Mouse (Mus musculus) common myeloid progenitor, adult 5-6 weeks (primary cell): Measurements from ENCODE around the gene Vmn1r73. TPM values are rescaled to one million over a fixed set of nuclear protein-coding genes. Genes with fewer than 3 reads are reported as not detected.

Experiments used
- ATAC-seq: replicated peaks from 2 replicates; pipeline ENCODE4 v1.8.0; 2016; ENCODE audit warnings: low read depth, mild to moderate bottlenecking, moderate TSS enrichment, inconsistent platforms; ENCODE audit not compliant: poor library complexity, severe bottlenecking
- total RNA-seq: library from RNA; stranded (forward); fragments of 200-1000, 187-1606 nt; gene quantifications from 2 replicates; pipeline ENCODE4 v1.2.3, GENCODE M21; 2017

Gene Vmn1r73
- total RNA-seq = not detected in 2 replicates

DNA sequence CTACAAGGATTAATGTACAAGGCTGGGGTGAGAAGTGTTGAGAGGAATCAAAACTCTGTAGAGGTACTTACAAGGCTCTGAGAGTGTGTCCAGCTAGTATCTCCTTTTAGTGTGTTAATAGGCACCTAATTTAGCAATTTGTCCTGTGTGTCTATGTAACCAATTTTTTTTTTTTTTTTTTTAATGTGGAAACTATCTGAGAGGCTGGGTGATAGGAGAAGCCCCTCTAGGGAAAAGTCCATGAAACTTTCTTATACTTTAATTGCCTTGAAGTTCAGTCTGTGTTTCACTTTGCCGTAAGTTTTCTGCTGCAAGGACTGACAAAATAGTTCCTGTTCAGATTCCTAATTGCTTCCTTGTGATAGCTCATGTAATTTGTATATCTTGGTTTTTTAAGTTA is at the start of gene Vmn1r73:
Vmn1r73 (plus strand) TSS at position 301 of the 400 bp plus-strand sequence.
- no peak for ATAC-seq

Other genes with a start within 250 kb of the Vmn1r73 start
- gene Zscan4-ps2, start 216.0 kb upstream of the Vmn1r73 start, total RNA-seq = not detected in 2 replicates
- gene Zscan4-ps3, start 121.0 kb upstream of the Vmn1r73 start, total RNA-seq = not detected in 2 replicates
- gene Vmn1r72, start 50.1 kb upstream of the Vmn1r73 start, total RNA-seq = not detected in 2 replicates
- not detected in 2 replicates for gene Vmn1r74, start 103.7 kb downstream of the Vmn1r73 start, total RNA-seq
- not detected in 2 replicates for gene Vmn1r75, start 144.4 kb downstream of the Vmn1r73 start, total RNA-seq
- gene Vmn1r76, start 207.9 kb downstream of the Vmn1r73 start, total RNA-seq = not detected in 2 replicates